In genomic region chrX:144403526-144403925, GRCm38 (mm10) we compare ENCODE assay signal across 9 mouse cellular contexts. TPM values are rescaled to one million over a fixed set of nuclear protein-coding genes. Genes with fewer than 3 reads are reported as not detected.
DNase-seq lines count a peak whose midpoint lies in the region; TF ChIP-seq lines count a peak whose summit lies in the region.
"Had no signal": no experiment of that assay in that cellular context is flagged by ENCODE, and none has a peak within 500 bp of the region (broad histone marks: within the 10 kb centered on the region; RNA-seq: fewer than 3 reads in every experiment).

No protein-coding gene starts in this region.

- peak; percentile 37 for DNase-seq in A20 (ENCODE audit: low read depth, low spot score)
- DNase-seq in R1 (ENCODE audit: low read depth, low spot score), result peak; percentile 53
- peak; percentile 71 to 72 for DNase-seq in cerebellum, postnatal 10 days
- peak; percentile 31 for DNase-seq in gastrocnemius, adult 2 months
- peak; percentile 7 to 51 for DNase-seq in kidney, postnatal 36 days
- peak; percentile 18 for DNase-seq in lung, postnatal 25 days (ENCODE audit: low spot score)
- DNase-seq in retina, postnatal 1 day, result peak; percentile 49
- peak; percentile 3 to 19 for DNase-seq in urinary bladder, adult 18-20 months (ENCODE audit: low spot score in 2 of 2)

- intact Hi-C loops in gastrocnemius, adult 2 months (cut with DNase I), result no loop called here

- TF ChIP-seq CTCF in gastrocnemius, adult 2 months (IDR thresholded peaks at IDR 0.05), result peak; percentile 77

- H3K4me3 ChIP-seq in gastrocnemius, adult 2 months, result no peak overlapping the region
- H3K4me3 ChIP-seq: myocyte had no signal

- no peak overlapping the region for H3K27ac ChIP-seq in gastrocnemius, adult 2 months

RNA-seq across cellular contexts. Expression of gene Trpc5os, which starts 52.9 kb away (rescaled TPM):
- not detected for total RNA-seq in gastrocnemius, adult 2 months (2021)

Comparison
In these comparisons a context has a peak if more than half of its experiments do, and no peak if none do; other contexts are left out.
1. DNase-seq: peak in every context shown above with its lines; median percentile 72 in cerebellum, postnatal 10 days; 53 in R1; 49 in retina, postnatal 1 day; 37 in A20; 31 in gastrocnemius, adult 2 months; 29 in kidney, postnatal 36 days; 18 in lung, postnatal 25 days; 11 in urinary bladder, adult 18-20 months.